Mouse (Mus musculus): Measurements from ENCODE around the gene Tia1.
A peak's percentile ranks its signal among the peaks of the same experiment; 100 is the strongest.

The Tia1 gene

GRCm38 (mm10) chr6:86438272-86439118, 34.5 kb downstream of the Tia1 start, which contains the start of gene C87436:
Gene C87436 (plus strand): TSS chr6:86438374.
- peak; percentile 96 for DNase-seq

DNA sequence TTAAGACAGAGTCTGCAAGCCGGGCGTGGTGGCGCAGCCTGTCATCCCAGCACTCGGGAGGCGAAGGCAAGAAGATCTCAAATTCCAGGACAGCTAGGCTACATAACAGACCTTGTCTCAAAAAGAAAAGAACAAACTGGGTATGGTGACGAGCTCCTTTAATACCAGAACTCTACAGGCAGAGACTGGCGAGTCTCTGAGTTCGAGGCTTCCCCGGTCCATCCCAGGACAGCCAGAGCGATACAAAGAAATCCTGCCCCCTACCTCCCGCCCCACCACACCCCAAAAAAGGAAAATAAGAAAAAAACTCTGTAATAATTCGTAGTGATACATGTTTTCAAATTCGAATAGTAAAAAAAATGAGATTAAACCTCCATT, 35.1 kb downstream of the Tia1 start:
- no peak for DNase-seq

DNA sequence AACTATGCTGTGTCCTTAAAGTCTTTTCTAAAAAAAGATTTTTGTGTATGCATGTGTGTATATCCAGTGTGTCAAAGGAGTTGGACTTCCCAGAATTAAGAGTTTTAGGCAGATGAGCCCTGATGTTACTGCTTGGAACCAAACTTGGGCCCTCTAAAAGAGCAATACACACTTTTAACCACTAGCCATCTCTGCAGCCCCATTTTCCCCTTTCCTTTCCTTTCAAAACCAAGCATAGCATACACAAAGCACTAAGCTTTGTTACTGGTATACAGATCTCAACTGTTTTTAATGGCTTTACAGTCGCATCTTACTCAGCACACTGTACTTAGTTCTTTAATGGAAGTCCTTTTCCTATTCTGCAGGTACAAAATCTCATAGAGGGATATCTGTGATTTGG, 35.5 kb downstream of the Tia1 start:
- no peak for DNase-seq

GRCm38 (mm10) chr6:86441571-86441970, 37.6 kb downstream of the Tia1 start:
- DNase-seq, result no peak

DNA sequence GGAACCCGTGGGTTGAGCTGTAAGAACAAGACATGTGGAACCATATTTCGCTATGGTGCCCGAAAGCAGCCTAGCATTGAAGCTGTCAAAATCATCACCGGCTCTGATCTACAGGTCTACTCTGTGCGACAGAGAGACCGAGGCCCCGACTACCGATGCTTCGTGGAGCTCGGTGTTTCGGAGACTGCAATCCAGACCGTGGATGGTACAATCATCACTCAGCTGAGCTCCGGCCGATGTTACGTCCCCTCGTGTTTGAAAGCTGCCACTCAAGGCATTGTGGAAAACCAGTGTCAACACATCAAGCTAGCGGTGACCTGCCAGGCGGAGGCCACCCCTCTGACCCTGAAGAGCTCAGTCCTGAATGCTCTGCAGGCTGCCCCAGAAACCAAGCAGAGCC, 41.5 kb downstream of the Tia1 start:
- no peak for DNase-seq

GRCm38 (mm10) chr6:86446927-86447568, 43.0 kb downstream of the Tia1 start:
- no peak for DNase-seq

- DNase-seq, result no peak
Observed at GRCm38 (mm10) chr6:86456727-86457126, 52.7 kb downstream of the Tia1 start.

- DNase-seq, result no peak
Observed at GRCm38 (mm10) chr6:86463079-86463478, 59.1 kb downstream of the Tia1 start.

DNA sequence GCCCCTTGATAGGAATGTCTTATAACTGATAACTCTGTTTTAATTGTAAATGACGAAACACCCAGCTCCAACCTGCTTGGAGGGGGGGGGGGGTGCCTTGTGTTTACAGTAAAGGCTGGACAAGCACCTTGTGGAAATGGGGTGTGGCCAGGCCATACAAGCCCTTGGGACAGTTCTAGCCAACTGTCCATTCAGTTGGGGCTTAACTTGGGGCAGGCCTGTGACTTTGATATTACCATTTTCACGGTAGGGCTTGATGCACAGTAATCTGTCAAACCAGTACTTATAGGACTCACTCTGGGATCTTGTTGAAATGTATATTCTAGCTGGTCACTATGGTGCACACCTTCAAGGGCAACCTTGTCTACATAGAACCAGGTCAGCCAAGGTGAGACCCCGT, 67.3 kb downstream of the Tia1 start:
- DNase-seq, result no peak

- DNase-seq, result no peak
Observed at GRCm38 (mm10) chr6:86471760-86472099, 67.7 kb downstream of the Tia1 start.

DNA sequence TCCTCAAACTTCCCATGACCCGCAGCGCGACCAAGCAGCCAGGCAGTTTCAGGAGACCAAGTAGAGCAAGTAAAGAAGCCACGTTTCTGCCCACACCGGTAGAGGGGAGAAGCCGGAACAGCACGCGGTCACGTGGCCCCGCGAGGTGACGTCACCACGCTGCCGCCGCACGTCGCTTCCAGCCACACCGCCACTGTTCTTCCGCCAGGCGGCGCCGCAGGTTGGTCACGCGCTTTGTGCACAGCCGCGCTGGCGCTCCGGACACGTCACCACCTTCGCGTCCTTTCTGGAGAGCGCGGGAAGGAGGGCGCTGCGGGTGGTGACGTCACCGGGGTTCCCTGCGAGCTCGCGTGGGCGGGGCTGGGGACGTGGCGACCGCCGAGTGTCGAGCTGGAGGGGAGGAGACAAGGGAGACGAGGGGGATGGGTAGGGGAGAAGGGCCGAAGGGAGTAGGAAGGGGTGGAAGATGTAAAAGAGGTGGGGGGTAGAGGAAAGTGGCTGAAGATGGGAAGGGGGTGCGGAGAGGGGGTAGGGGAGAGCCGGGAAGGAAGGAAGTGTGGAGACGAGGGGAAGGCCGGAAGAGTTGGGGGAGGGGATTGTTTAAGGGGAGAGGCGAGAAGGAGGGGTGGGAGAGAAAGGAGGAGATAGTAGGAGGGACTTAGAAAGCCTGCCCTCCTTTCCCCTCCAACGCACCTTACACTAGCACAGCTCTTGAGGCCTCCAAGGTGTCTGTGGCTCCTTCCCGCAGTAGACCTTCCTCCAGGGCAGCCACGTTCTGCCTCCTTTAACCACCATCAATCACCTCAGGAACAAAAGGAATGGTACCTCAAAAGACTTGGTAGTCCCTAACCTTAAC, 68.3 kb downstream of the Tia1 start:
- DNase-seq, result peak; percentile 100

GRCm38 (mm10) chr6:86473077-86473476, 69.1 kb downstream of the Tia1 start:
- peak; percentile 28 for DNase-seq

GRCm38 (mm10) chr6:86474072-86474471, 70.1 kb downstream of the Tia1 start:
- no peak for DNase-seq

- no peak for DNase-seq
Observed at GRCm38 (mm10) chr6:86474646-86475181, 70.7 kb downstream of the Tia1 start.

DNA sequence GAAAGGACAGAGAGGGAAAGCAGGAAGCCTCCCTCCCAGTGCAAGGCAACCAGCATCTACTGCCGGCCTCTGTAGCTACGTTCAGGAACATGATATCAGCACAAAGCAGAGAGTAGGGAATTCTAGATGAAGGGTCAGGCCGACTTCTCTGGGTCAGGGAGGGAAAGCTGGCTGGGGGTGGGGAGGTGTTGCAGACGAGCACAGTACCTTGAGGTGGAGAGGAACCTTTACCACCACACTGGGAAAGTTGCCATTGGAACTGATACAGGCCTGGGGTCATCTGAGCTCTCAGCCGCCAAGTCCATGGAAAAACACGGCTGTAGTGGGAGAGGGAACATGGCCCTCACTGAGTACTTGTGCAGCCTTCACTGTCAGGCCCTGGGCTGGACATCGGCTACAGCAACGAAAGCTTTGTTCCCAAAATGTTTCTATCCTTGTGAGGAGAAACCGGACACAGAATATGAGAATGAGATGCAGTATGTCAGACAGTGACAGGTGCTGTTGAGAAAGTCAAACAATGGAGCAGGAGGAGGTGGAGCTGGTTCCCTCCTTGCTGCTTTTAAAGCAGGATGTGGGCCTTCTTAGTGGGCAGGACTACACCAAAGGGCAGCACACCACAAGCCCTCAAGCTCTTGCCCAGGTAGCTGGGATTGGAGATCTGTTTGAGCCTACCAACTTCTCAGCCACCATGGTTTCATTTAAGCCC, 71.6 kb downstream of the Tia1 start:
- no peak for DNase-seq

GRCm38 (mm10) chr6:86476931-86477330, 72.9 kb downstream of the Tia1 start:
- no peak for DNase-seq

DNA sequence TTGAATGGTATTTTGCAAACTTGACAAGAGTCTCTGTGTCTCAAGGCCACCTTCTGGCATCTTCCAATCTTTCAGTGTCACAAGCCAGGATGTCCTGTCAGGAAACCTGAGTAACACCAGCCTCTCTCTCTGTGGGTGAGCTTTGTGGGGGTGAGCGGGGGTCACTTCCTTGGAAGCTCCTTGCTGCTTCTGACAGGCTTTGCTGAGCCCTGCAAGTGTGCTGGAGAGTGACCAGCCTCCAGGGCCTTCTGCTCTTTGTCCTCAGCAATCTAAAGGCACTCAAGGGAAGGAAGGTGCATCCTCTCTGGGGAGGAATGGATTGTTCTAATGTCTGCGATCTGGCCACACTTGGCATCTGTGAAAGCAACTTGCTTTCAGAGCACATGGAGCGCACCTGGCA, 75.3 kb downstream of the Tia1 start:
- DNase-seq, result no peak

GRCm38 (mm10) chr6:86479816-86480188, 75.8 kb downstream of the Tia1 start:
- no peak for DNase-seq

DNA sequence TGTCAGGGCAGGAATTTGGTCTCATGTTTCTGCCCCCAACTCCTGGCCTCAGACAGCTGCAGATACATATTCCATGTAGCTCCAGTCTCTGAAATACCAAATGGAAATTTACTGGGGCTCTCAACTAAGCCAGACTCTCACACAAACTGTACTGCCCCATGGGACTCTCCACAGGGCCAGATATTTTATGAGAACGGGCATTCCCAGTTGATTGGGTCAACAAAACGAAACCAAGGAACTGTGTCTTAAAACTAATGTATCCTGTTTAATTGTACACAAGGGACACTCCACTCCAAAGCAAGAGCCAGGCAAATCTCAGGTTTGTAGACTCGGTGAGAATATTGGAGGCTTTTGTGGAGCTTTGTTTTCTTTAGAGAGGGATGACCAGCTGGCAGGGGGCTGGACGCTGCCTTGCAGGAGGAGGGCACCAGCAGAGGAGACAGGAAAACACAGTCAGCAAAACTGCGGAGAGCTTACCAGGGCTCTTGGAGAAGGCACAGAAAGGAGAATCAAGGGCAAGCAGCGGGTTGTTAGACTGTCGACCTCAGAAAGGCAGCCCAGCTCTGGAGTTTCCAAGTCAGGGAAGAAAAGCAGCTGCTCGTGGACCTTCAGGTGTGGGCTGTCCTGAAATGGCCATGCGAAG, 76.3 kb downstream of the Tia1 start:
- DNase-seq, result no peak

- no peak for DNase-seq
Observed at GRCm38 (mm10) chr6:86481871-86482270, 77.9 kb downstream of the Tia1 start.
